Mouse (Mus musculus): ENCODE measurements around the gene Zdhhc19.

The Zdhhc19 gene

GRCm38 (mm10) chr16:32550084-32550483 lies 54.0 kb downstream of the Zdhhc19 start:
- TF ChIP-seq GATA4 (IDR thresholded peaks at IDR 0.05; ENCODE audit: insufficient replicate concordance, low read length), result no peak

- no peak for TF ChIP-seq GATA4 (IDR thresholded peaks at IDR 0.05; ENCODE audit: insufficient replicate concordance, low read length)
Observed at GRCm38 (mm10) chr16:32550487-32550886, 54.4 kb downstream of the Zdhhc19 start.

GRCm38 (mm10) chr16:32551346-32551747 lies 55.3 kb downstream of the Zdhhc19 start:
- no peak for TF ChIP-seq GATA4 (IDR thresholded peaks at IDR 0.05; ENCODE audit: insufficient replicate concordance, low read length)

- TF ChIP-seq GATA4 (IDR thresholded peaks at IDR 0.05; ENCODE audit: insufficient replicate concordance, low read length), result no peak
Observed at GRCm38 (mm10) chr16:32555588-32555987, 59.5 kb downstream of the Zdhhc19 start.

- no peak for TF ChIP-seq GATA4 (IDR thresholded peaks at IDR 0.05; ENCODE audit: insufficient replicate concordance, low read length)
Observed at GRCm38 (mm10) chr16:32559493-32559892, 63.4 kb downstream of the Zdhhc19 start.

GRCm38 (mm10) chr16:32563056-32563793 lies 67.2 kb downstream of the Zdhhc19 start:
- no peak for TF ChIP-seq GATA4 (IDR thresholded peaks at IDR 0.05; ENCODE audit: insufficient replicate concordance, low read length)

- TF ChIP-seq GATA4 (IDR thresholded peaks at IDR 0.05; ENCODE audit: insufficient replicate concordance, low read length), result no peak
Observed at GRCm38 (mm10) chr16:32567282-32567681, 71.2 kb downstream of the Zdhhc19 start.

GRCm38 (mm10) chr16:32568401-32568800 lies 72.3 kb downstream of the Zdhhc19 start:
- no peak for TF ChIP-seq GATA4 (IDR thresholded peaks at IDR 0.05; ENCODE audit: insufficient replicate concordance, low read length)

GRCm38 (mm10) chr16:32570042-32570441 lies 74.0 kb downstream of the Zdhhc19 start:
- no peak for TF ChIP-seq GATA4 (IDR thresholded peaks at IDR 0.05; ENCODE audit: insufficient replicate concordance, low read length)

GRCm38 (mm10) chr16:32572528-32572927 lies 76.5 kb downstream of the Zdhhc19 start:
- TF ChIP-seq GATA4 (IDR thresholded peaks at IDR 0.05; ENCODE audit: insufficient replicate concordance, low read length), result no peak

GRCm38 (mm10) chr16:32586482-32586881 lies 90.4 kb downstream of the Zdhhc19 start:
- no peak for TF ChIP-seq GATA4 (IDR thresholded peaks at IDR 0.05; ENCODE audit: insufficient replicate concordance, low read length)

- TF ChIP-seq GATA4 (IDR thresholded peaks at IDR 0.05; ENCODE audit: insufficient replicate concordance, low read length), result no peak
Observed at GRCm38 (mm10) chr16:32588568-32588967, 92.5 kb downstream of the Zdhhc19 start.

GRCm38 (mm10) chr16:32591521-32591920 lies 95.5 kb downstream of the Zdhhc19 start:
- TF ChIP-seq GATA4 (IDR thresholded peaks at IDR 0.05; ENCODE audit: insufficient replicate concordance, low read length), result no peak

GRCm38 (mm10) chr16:32593283-32593805 lies 97.3 kb downstream of the Zdhhc19 start:
- no peak for TF ChIP-seq GATA4 (IDR thresholded peaks at IDR 0.05; ENCODE audit: insufficient replicate concordance, low read length)

- TF ChIP-seq GATA4 (IDR thresholded peaks at IDR 0.05; ENCODE audit: insufficient replicate concordance, low read length), result no peak
Observed at GRCm38 (mm10) chr16:32593916-32594315, 97.9 kb downstream of the Zdhhc19 start.

GRCm38 (mm10) chr16:32594701-32595100 lies 98.6 kb downstream of the Zdhhc19 start:
- no peak for TF ChIP-seq GATA4 (IDR thresholded peaks at IDR 0.05; ENCODE audit: insufficient replicate concordance, low read length)
